Mouse (Mus musculus) adrenal gland, adult (tissue): Measurements from ENCODE around the gene Fbxw18.
"Not testable (repeated sequence)": the region's sequence is repeated elsewhere in the genome, so short reads cannot be mapped to it uniquely, and the experiment has no call there.

Experiments used
- DNase-seq, 2 experiments: peaks; one replicate each; pipeline ENCODE4 v3.0.0; 2022 to 2023; ENCODE audit warnings: low spot score in 1 of 2; ENCODE audit not compliant: inconsistent age in 2 of 2

Fbxw18 gene

GRCm38 (mm10) chr9:109702600-109702999 lies at the start of gene Fbxw18:
Fbxw18 (minus strand) TSS chr9:109702700.
- not testable (repeated sequence) for DNase-seq

- not testable (repeated sequence) for DNase-seq
Observed at GRCm38 (mm10) chr9:109745989-109746388, 43.5 kb upstream of the Fbxw18 start, which contains the start of gene Fbxw26. Fbxw26 (minus strand) TSS chr9:109746089.

- DNase-seq = peak; percentile 46 to 87
Observed at GRCm38 (mm10) chr9:109685299-109685698, 17.2 kb downstream of the Fbxw18 start.

- not testable (repeated sequence) for DNase-seq
Observed at GRCm38 (mm10) chr9:109664552-109664951, 37.9 kb downstream of the Fbxw18 start, which contains the start of gene Fbxw25. Fbxw25 (minus strand) TSS chr9:109664652.
